Mouse (Mus musculus) layer of hippocampus, postnatal 14 days (tissue): ENCODE data around the gene Lactb. TPM values are rescaled to one million over a fixed set of nuclear protein-coding genes. Genes with fewer than 3 reads are reported as not detected.
"Not testable (repeated sequence)": the region's sequence is repeated elsewhere in the genome, so short reads cannot be mapped to it uniquely, and the experiment has no call there.

Source experiments
- DNase-seq, 2 experiments: peaks; one replicate each; pipeline ENCODE4 v3.0.0; 2021 to 2022; ENCODE audit warnings: low spot score in 2 of 2, mixed read lengths in 1 of 2
- total RNA-seq, 2 experiments: library from RNA; stranded (reverse); gene quantifications; 2 replicates each; pipeline ENCODE4 v1.2.3; 2021

The Lactb gene
- total RNA-seq, 2 experiments from 2014 or later, result 15.2 to 18.0 TPM

- no peak for DNase-seq
Measured at GRCm38 (mm10) chr9:66922076-66922475, 53.2 kb downstream of the Lactb start.

GRCm38 (mm10) chr9:66920488-66921279 lies 54.6 kb downstream of the Lactb start:
- no peak for DNase-seq

GRCm38 (mm10) chr9:66919981-66920380 lies 55.3 kb downstream of the Lactb start:
- no peak for DNase-seq

- DNase-seq, result peak; percentile 89 to 96
Measured at GRCm38 (mm10) chr9:66919382-66919971, 55.8 kb downstream of the Lactb start, which contains the start of gene Rab8b. Gene Rab8b, minus strand, starts transcription at chr9:66919687.

- no peak for DNase-seq
Measured at GRCm38 (mm10) chr9:66918672-66919330, 56.5 kb downstream of the Lactb start.

GRCm38 (mm10) chr9:66917892-66918255 lies 57.4 kb downstream of the Lactb start:
- DNase-seq, result no peak

GRCm38 (mm10) chr9:66917216-66917891 lies 57.9 kb downstream of the Lactb start:
- no peak for DNase-seq

- DNase-seq, result no peak
Measured at GRCm38 (mm10) chr9:66915869-66916785, 59.2 kb downstream of the Lactb start.

- DNase-seq, result no peak
Measured at GRCm38 (mm10) chr9:66915401-66915800, 59.9 kb downstream of the Lactb start.

- no peak for DNase-seq
Measured at GRCm38 (mm10) chr9:66914540-66914939, 60.7 kb downstream of the Lactb start.

- not testable (repeated sequence) for DNase-seq
Measured at GRCm38 (mm10) chr9:66913254-66913934, 61.9 kb downstream of the Lactb start.

- DNase-seq, result peak in 1 of 2 experiments; percentile 60
Measured at GRCm38 (mm10) chr9:66912304-66912703, 63.0 kb downstream of the Lactb start.

GRCm38 (mm10) chr9:66910677-66911076 lies 64.6 kb downstream of the Lactb start:
- no peak for DNase-seq

- DNase-seq, result no peak
Measured at GRCm38 (mm10) chr9:66909922-66910321, 65.4 kb downstream of the Lactb start.

GRCm38 (mm10) chr9:66907746-66908397 lies 67.4 kb downstream of the Lactb start:
- DNase-seq, result no peak

- no peak for DNase-seq
Measured at GRCm38 (mm10) chr9:66907126-66907525, 68.2 kb downstream of the Lactb start.

- no peak for DNase-seq
Measured at GRCm38 (mm10) chr9:66905990-66906389, 69.3 kb downstream of the Lactb start.
